Mouse (Mus musculus): ENCODE results near the gene Vmn2r76.
"Not testable (repeated sequence)": the region's sequence is repeated elsewhere in the genome, so short reads cannot be mapped to it uniquely, and the experiment has no call there.

Vmn2r76 gene

GRCm38 (mm10) chr7:86246208-86246607, at the start of gene Vmn2r76:
Vmn2r76 (minus strand) TSS chr7:86246308.
- DNase-seq (ENCODE audit: low read depth, low spot score), result no peak

- DNase-seq (ENCODE audit: low read depth, low spot score), result no peak
Measured at GRCm38 (mm10) chr7:86277072-86277471, 31.0 kb upstream of the Vmn2r76 start, which contains the start of gene Olfr310. Olfr310 (minus strand) TSS chr7:86277172.

- DNase-seq (ENCODE audit: low read depth, low spot score), result peak; percentile 72
Measured at GRCm38 (mm10) chr7:86211345-86211744, 34.8 kb downstream of the Vmn2r76 start.

- not testable (repeated sequence) for DNase-seq (ENCODE audit: low read depth, low spot score)
Measured at GRCm38 (mm10) chr7:86171678-86172077, 74.4 kb downstream of the Vmn2r76 start, which contains the start of gene Vmn2r75. Vmn2r75 (minus strand) TSS chr7:86171778.

All from mesoderm, embryonic 11.5 days (tissue).